Mouse (Mus musculus) 3134 (cell line): Measurements from ENCODE around the gene Abtb2.

Experiments used
- DNase-seq: peaks from one replicate; pipeline ENCODE4 v3.0.0-alpha.2; 2011; ENCODE audit warnings: low spot score; ENCODE audit not compliant: insufficient read length; ENCODE audit errors: extremely low read depth

Gene Abtb2

DNA sequence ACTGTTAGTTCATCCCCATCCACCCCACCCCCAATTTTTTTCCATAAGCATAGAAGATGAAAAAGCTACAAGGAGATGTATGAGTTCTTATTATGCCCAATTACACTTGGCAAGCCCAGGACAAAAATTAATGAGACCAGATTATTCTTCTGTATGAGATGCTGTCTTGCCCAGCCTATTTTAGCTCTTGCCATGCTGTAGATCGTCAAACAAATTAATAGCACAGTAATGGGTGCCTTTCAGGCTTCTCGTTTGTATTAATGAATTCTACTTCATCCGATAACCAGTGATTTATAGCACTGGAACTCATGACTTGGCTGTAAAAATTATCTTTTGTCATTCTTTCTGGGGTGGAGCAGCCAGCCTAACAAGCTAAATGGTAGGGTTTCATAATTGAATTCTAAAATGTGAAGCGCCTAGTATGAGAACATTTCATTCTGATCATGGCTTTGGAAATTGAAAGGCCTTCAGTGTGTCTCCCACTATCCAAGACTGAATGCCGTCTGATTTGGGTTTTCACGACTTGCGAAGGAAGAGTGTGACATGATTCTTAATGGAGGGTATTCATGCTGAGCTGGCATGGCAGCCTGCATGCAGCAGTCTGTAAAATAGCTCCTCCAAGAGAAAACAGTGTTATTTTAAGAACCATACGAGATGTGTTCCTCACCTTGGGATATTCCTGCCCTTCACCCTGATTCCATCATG lies 44.9 kb downstream of the Abtb2 start:
- no peak for DNase-seq

DNA sequence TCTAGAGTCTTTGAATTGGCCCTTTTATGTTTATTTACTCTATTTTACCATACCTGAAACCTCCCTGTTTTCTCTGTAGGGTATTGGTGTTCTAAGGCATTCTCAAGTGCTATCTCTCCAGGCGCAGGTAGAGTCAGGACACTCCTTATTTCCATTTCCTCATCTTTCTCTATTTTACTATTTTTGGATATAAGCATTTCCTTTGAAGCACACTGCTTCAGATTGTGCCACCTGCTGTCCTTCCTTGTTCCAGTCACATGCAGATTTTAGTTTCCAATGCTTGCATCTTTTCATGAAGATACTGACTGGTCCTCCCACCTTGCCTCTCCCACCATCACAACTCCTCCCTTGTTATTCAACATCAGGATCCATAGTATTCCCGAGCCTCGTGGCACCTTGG lies 47.8 kb downstream of the Abtb2 start:
- no peak for DNase-seq

DNA sequence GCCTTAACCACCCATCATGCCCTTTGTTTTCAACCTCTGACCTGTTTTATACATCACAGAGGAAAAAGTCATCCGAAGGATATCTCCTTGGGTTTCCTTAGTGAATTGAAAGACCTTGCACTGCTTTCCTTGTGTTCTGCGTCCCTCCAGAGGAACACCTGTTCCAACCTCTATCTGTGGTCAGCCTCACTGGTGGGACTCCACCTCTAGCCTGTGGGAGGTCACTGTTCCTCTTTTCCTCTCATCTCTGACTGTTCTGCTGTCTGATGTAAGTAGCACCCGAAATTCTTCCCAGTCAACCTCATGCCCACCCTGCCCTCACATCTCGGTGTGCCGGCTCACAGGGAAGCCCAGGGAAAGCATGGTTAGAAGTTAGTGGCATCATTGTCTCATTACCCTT lies 48.9 kb downstream of the Abtb2 start:
- DNase-seq, result no peak

DNA sequence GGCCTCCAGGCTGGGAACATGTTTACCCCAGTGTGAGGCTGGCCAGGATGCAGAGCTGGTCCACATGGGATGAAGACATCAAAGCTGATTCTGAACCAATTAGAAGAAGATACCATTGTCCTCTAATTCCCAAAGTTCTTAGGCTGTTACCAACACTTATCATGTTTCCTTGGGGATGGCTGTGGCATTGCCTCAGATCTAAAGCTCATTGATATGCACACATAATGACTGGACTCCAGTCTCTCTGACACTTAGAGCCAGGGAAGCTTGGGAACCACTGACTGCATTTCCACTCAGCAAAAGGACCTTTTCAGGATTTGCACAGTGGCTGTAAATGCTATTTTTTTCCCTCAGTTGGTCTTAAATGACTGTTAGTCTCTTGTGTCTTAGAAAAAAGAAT lies 52.3 kb downstream of the Abtb2 start:
- DNase-seq, result no peak

DNA sequence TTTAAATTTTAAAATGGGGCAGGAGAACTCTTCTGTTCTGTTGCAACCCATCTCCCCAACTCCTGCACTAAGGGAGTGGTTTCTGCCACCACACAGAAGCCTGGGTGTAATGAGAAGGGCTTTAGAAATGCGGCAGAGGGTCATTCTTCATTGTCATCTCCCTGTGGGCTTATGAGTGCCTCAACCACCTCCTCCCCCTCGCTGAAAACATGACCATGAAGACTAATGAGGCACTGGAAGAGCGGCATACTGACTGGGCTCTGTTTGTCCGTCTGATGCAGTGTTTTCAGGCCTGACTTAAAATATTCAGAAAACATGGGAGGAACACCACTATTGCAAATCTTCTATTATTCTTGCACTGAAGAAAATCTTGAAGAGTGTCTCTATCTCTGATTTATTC lies 56.8 kb downstream of the Abtb2 start:
- no peak for DNase-seq

DNA sequence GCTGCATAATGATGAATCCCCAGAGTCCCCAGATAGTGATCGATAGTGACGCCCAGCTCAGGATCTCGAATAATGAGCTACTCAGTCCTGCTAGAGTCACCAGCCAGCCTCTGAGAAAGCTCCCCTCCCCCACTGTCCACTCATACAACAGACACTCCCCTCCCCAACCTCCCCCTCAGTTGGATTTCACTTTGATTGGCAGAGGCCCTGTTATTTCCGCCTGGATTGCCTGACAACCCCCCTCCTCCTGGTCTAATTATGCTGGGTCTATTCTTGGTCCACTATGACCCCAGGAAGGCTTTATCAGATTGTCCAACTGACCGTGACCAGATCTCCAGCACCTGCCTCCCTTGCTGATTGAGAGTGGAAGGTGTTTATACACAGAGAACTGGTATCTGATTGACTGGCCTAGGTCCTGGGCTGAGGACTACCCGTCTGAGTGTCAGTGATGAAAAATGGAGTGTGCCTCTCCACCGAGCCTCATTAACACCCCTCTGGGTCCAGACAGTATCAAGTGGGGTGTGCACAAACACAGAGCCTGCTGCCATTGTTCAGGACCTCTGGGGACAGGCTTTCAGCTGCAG lies 59.3 kb downstream of the Abtb2 start:
- no peak for DNase-seq

DNA sequence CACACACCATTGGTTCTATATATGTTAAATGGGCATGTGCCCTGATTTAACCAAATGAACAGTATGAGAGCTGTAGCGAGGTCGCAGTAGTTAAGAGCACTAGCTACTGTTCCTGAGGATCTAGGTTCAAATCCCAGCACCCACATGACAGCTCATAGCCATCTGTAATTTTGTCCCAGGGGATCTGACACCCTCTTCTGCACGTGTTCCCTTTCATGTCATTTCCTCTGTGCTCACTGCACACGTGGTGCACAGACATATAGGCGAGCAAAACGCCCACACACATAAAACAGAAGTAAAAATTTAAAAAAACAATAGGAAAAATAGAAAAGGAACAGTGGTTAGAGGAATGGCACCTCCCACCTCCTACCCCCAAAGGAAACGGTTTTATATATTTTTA lies 61.0 kb downstream of the Abtb2 start:
- no peak for DNase-seq

DNA sequence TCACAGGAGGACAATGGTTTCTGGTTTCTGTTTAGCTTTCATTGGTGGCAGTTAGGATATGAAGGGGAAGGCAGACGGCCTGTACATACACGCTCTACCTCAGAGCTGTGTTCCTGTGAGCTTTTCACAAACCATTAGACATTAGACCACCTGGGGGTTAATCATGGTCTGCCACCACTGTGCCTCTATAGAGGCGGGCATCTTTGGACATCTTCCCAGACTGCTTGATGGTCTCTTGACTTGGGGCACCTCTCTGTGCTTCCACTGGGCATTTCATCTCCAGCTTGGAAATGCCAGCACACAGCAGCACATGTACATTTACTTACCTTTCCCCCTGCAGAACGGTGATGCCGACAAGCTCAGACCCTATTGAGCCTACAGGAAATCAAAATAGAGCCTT lies 63.8 kb downstream of the Abtb2 start:
- DNase-seq, result no peak

DNA sequence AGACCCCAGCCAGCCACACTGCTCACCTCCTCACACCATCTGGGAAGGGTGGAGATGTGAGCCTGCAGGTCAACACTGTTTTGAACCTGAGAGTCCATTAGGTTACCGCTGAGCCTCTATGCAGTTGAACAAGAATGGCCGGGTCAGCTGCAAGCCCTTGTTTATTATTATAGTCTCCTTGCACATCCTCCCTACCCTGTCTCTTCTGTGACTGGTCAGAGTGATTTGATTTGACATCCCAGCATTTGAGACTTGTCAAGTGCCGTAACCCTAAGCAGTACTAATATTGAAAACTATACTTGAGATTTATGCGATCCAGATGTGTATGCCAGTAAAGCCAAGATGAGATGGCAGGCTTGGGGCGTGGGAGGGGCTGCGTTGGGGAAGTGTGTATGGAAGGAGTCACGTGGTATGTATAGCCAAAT lies 65.2 kb downstream of the Abtb2 start:
- DNase-seq, result no peak

DNA sequence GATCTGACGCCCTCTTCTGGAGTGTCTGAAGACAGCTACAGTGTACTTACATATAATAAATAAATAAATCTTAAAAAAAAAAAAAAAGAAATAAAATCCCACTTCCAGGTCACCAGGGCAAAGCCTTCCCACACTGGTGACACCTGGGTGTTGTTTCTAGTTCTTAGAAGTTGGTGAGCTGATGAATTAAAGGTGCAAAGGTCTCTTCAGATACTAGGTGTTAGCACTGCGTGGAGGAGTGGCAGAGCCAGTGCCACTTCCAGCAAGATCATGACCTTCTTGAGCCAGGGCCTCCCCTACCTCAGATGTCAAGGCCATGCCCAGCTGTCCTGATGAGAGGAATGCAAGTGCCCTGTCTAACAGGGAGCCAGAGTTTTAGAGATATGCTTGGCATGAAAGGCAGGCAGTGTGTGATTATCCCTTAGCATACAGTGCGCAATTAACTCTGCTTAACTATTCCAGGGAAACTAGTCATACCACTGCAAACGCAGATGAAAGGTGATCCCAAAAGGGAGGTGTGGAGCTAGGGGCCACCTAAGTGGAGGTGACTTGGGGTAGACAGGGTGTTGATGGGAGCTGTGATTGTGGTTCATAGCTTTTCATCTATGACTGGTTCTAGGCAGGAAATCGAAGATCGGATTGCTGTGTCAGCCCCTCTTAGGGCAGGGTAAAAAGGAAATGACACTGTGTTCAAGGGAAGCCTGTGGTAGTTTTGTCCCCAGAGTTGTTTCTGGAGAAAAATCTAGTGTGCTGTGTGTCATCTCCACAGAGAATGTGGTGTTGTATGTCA lies 66.2 kb downstream of the Abtb2 start:
- DNase-seq, result no peak

DNA sequence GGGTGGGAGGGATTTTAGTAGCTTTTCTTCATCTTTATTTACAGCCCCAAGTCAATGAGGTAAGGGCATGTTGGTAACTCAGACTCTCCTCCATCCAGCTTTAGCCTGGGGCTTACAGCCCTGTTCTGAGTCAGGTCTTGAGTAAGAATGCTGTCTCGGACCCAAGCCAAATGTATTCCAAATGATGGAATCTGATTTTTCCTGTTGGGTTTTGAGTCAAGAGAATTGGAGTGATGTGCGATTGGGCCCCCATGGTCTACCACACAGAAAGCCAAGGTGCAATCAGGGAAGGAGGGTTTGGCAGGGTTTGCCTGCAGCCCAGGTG lies 66.8 kb downstream of the Abtb2 start:
- DNase-seq, result no peak

DNA sequence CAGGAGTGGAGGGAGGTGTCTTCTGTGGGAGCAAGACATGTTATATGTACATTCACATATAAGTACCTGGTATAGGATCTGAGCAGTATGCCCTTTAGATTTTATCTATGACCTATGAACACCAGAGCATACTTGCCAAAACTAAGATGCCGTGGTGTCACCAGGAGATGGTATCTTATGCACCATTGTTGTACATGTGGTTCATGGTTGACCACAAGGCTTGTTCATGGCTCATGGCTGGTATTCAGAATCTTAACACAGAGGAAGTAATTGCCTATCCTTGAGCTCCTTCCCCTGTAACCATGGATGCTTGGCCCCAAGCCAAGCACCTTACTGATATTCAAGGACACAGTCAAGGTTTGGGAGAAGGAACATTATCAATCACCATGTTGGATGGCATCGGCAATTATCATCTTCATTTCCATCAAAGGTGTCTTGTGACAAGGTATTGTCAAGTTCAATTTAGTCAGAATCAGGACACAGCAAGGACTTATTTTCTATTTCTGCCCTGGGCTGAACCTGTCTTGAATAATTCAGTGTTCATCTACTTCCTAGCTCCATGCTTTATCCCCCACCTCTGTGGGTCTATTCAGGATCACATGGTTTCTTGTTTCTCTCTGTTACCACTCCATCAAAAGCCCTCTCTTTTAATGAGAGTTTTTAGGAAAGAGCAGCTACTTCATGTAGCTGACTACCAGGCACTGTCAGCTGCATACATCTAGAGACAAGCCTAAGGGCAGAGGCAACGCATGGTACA lies 69.8 kb downstream of the Abtb2 start:
- no peak for DNase-seq

DNA sequence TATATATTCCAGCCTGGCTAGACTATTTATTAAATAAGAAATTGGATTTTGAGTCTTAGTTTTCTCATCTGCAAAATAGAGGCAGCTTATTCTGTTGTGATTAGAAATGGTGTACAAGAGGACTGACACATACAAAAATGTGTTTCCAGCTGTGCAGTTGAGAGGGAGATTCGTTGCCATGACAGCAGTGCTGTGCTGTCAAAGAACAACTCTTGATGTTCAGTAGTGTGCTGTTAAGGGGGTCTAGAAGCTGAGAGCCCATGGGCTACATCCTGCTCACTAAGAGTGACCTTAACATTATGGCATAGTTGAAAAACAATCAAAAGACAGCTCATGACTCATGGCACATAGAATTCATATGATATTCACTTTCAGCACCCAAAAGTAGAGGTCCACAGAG lies 71.3 kb downstream of the Abtb2 start:
- no peak for DNase-seq

DNA sequence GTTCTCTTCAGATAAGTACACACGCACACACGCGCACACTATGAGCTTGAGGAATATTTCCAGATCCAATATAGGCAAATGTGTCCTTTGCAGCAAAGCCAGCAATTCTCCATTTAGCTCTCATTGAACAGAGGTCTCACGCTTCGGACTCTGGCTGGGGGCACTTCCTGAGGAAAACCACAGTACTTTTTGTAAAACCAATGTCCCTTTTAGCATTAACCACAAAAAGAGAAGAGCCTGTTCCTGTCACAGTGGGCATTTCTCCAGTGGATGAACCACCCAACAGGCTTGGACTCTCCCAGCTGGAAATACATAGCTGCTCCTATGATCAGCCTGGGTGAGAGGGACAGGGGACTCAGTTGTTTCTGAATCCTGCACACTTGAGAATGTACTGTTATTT lies 71.8 kb downstream of the Abtb2 start:
- DNase-seq, result no peak

DNA sequence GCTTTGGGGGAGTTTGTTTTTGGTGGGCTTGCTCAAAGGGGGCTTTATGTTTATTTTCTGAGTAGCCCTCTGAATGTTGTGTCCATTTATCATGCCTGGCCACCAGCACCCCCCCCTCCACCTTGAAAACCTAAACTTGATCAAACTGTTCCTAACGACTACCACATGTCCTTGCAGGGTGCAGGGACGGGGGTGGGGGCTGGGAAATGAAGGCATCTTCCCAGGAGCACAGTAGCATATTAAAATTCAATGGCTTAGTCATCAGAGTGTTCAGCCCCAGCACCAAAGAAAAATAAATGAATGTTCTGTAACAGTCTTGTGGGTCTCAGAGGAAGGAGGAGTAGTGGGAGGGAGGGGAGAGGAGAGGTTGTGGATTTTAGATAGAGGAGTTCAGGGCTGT lies 73.6 kb downstream of the Abtb2 start:
- DNase-seq, result no peak

DNA sequence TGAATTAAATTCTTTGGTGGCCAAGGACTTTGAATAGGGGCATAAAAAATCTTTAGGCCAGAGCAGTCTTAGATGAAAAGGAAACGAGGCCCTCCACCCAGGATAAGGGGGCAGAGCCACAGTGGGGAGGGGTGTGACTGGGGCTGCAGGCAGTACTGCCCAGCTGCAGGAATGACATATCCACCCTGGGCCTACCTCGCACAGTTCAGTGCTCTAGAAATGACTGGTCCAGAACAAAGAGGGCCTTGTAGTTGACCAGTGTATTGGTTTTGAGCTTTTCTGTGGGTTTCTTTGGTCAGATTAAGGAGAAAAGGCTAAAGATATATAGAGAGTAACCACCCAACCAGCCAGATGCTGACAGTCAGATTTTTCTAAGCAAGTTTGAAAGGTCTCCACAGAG lies 74.8 kb downstream of the Abtb2 start:
- DNase-seq, result no peak

DNA sequence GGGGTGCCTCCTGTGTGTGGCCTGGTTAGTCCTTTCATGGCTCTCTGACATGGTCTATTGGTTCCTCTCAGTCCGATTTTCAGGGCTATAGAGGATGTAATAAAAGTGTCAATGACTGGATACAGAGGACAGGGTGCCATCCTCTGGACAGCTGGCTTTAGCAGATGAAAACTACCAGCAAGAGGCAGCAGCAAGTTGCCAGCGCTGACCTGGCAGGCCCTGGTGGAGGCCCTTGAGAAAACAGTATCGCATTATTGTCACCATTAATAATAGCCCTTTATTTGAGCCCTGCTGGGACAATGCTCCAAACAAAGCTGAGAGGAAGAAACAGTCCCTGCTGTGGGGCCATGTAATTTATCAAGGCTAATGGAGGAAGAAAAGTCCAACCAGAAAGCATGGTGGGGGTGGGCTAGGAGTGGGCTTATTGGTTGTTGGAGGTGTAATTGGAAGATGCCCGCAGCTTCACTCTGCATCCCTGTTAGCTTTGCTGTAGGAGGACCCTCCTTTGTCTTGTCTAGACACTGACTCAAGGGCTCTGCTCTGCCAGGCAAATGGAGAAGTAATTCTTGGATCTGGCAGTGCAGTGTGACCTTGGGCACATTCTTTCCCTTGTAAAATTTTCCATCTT lies 77.6 kb downstream of the Abtb2 start:
- no peak for DNase-seq

DNA sequence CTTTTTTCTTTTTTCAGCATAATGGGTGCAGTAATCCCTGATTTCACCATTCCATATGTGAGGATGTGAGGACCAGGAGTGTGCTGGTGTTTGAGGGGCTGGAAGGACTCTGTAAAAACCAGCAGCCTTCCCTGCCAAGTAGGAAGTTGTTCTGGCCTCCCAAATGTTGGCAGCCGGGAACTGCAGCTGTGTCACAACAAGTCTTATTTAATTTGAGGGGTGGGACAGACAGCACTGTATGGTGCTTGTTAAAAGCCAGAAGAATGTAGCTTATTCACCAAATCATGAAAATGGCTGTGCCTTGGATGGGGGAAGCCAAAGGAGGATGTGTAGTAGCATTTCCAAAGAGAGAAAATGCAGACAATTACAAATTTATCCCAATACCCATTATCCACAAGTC lies 78.3 kb downstream of the Abtb2 start:
- no peak for DNase-seq

DNA sequence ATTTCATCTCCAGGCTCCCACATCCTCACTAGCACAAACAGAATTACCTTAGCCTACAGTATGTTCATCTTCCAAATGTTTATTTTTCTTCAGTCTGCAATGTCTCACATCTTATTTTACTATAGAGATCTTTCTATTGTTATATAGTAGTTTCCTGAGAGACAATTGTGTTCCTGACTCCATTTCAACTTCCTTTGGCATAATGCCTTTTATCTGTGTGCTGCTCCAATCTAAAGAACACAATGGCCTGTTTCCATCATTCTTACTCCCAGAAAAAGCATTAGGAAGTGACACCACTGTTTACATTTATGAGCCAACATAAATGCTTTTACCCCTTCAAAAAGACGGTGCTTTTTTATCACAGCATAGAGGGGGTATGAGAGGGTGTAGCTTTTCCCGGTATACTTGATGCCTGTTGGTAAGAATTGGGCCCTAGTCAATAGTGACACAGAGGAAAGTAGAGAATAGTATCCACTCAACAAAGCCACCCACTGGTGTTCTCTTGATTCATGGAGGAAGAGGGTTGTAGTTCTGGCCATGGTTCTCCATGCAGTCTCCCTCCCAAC lies 84.3 kb downstream of the Abtb2 start:
- no peak for DNase-seq

DNA sequence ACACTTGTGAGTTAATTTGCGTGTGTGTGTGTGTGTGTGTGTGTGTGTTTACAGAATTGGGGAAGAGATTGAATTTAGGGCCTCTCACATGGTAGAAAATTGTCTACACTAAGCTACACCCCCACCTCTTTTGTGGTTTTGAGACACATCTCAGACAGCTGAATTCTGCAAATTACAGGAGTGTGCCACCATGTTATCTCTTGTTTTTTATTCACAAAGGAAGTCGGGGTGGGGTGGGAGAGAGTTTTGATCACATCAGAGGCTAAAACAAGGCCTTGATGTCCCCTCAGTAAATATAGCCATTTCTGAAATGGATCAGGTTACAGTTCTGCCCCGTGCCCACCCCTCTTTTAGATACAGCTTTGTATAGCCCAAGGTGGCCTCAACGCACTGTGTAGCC lies 86.0 kb downstream of the Abtb2 start:
- no peak for DNase-seq

DNA sequence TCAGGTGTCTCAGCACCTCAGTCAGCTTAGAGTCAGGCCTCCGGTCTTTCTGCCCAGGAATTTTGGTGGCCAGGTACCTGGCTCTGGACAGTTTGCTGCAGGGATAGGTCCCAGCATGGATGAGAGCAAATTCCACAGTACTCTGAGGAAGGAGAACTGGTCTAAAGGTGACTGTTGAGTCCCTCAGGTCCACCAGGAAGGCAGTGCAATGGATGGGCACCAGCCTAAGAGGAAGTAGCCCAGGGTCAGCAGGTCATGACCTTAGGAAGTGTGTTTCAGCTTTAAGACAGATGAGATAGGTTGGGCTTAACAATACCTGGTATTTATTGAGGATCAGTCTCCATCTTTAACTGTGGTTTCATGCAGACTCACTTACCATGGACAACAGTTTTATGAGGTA lies 88.9 kb downstream of the Abtb2 start:
- no peak for DNase-seq
